Mouse (Mus musculus) C2C12 (cell line): Measurements from ENCODE around the gene Ggta1.

Experiments
- CEBPB ChIP-seq: IDR thresholded peaks from one replicate; pipeline ENCODE4 v1.6.1; 2011; ENCODE audit warnings: low read depth, mild to moderate bottlenecking, control low read depth, moderate library complexity
- CTCF ChIP-seq: IDR thresholded peaks from one replicate; pipeline ENCODE4 v1.5.1; 2011; ENCODE audit not compliant: control insufficient read depth, insufficient read depth, insufficient read length
- USF1 ChIP-seq: IDR thresholded peaks from one replicate; pipeline ENCODE4 v1.6.1; 2011; ENCODE audit warnings: low read depth, mild to moderate bottlenecking, control low read depth, moderate library complexity

GRCm38 (mm10) chr2:35443325-35443724 lies 19.7 kb downstream of the Ggta1 start:
- no peak for TF ChIP-seq CEBPB
- no peak for TF ChIP-seq CTCF
- TF ChIP-seq USF1: no peak
